ENCODE assay signal across 22 mouse cellular contexts in the genomic region with DNA sequence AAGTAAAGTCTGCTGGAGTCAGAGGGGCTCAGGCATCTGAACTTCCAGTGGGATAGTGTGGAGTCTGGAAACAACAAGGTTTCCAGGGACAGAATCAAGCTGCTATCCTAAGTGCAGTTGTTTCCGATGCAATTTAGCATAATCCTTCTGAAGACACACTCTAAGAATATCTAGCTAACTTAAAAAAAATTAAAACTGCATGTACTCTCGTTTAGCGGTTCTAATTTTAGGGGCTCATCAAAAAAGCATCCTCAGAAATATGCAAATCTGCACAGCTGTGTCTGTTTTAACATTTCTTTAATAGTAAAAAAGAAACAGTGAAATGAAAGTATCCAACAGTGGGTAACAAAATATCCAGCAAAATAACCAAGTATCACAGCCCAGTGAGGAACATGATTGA.
"Had no signal": no experiment of that assay in that cellular context is flagged by ENCODE, and none has a peak within 500 bp of the region (broad histone marks: within the 10 kb centered on the region; RNA-seq: fewer than 3 reads in every experiment).

No protein-coding gene starts in this region.

- H3K9me3 ChIP-seq: heart, embryonic 13.5 days; heart, embryonic 15.5 days; hindbrain, embryonic 13.5 days; hindbrain, embryonic 15.5 days; limb, embryonic 13.5 days; limb, embryonic 15.5 days; liver, embryonic 12.5 days had no signal

- ATAC-seq: hindbrain, postnatal 0 days; intestine, embryonic 16.5 days; liver, embryonic 12.5 days had no signal

- H3K4me2 ChIP-seq: heart, embryonic 11.5 days; heart, embryonic 13.5 days; heart, embryonic 15.5 days; hindbrain, embryonic 13.5 days; hindbrain, embryonic 15.5 days; limb, embryonic 13.5 days; limb, embryonic 15.5 days; liver, embryonic 12.5 days had no signal

- H3K4me3 ChIP-seq: heart, adult 2 months; heart, embryonic 13.5 days; heart, embryonic 15.5 days; hindbrain, embryonic 13.5 days; hindbrain, embryonic 15.5 days; layer of hippocampus, adult 2 months; limb, embryonic 13.5 days; limb, embryonic 15.5 days; liver, embryonic 12.5 days had no signal

- H3K27me3 ChIP-seq: heart, embryonic 13.5 days; heart, embryonic 15.5 days; hindbrain, embryonic 13.5 days; hindbrain, embryonic 15.5 days; limb, embryonic 13.5 days; limb, embryonic 15.5 days; liver, embryonic 12.5 days had no signal

- H3K9ac ChIP-seq: heart, embryonic 13.5 days; heart, embryonic 15.5 days; hindbrain, embryonic 13.5 days; hindbrain, embryonic 15.5 days; limb, embryonic 13.5 days; limb, embryonic 15.5 days; liver, embryonic 12.5 days; liver, embryonic 14.5 days had no signal

- H3K27ac ChIP-seq: heart, adult 2 months; heart, embryonic 13.5 days; heart, embryonic 15.5 days; hindbrain, embryonic 13.5 days; hindbrain, embryonic 15.5 days; hindbrain, postnatal 0 days; layer of hippocampus, adult 2 months; limb, embryonic 13.5 days; limb, embryonic 15.5 days; liver, embryonic 12.5 days; liver, embryonic 14.5 days had no signal

- DNase-seq: gastrocnemius, postnatal 14 days; gastrocnemius, postnatal 36 days; heart, adult 11 months; heart, adult 2 months; heart, postnatal 14 days; heart, postnatal 36 days; kidney, adult 18-20 months; kidney, adult 8-10 months; kidney, postnatal 25 days; layer of hippocampus, postnatal 36 days had no signal

- H3K36me3 ChIP-seq: heart, embryonic 13.5 days; heart, embryonic 15.5 days; hindbrain, embryonic 13.5 days; hindbrain, embryonic 15.5 days; limb, embryonic 13.5 days; limb, embryonic 15.5 days; liver, embryonic 12.5 days had no signal

- H3K4me1 ChIP-seq: heart, embryonic 13.5 days; heart, embryonic 15.5 days; hindbrain, embryonic 13.5 days; hindbrain, embryonic 15.5 days; limb, embryonic 15.5 days had no signal
